Mouse (Mus musculus): ENCODE data around the gene Kdm2b.

GRCm38 (mm10) chr5:122978970-122979369, 10.7 kb downstream of the Kdm2b start:
- TF ChIP-seq POLR2A (IDR thresholded peaks at IDR 0.05; ENCODE audit: control insufficient read depth in 1 of 2, insufficient read depth in 1 of 2, low read depth in 1 of 2, low read length in 2 of 2, poor library complexity in 1 of 2) (no peak), CTCF (IDR thresholded peaks at IDR 0.05 in 2 of 3, conservative IDR thresholded peaks at IDR 0.05 in 1 of 3; ENCODE audit: control insufficient read depth in 1 of 3, insufficient read depth in 1 of 3, low read depth in 2 of 3, low read length in 3 of 3, poor library complexity in 1 of 3, severe bottlenecking in 1 of 3) (no peak), MAZ (IDR thresholded peaks at IDR 0.05; ENCODE audit: low read depth, low read length) (no peak), GATA1 (IDR thresholded peaks at IDR 0.05; ENCODE audit: low read depth, low read length) (peak; percentile 65), USF1 (IDR thresholded peaks at IDR 0.05; ENCODE audit: low read depth, low read length) (no peak), POLR2AphosphoS2 (IDR thresholded peaks at IDR 0.05; ENCODE audit: low read length) (no peak), ZNF384 (IDR thresholded peaks at IDR 0.05; ENCODE audit: low read depth, low read length) (no peak), EP300 (IDR thresholded peaks at IDR 0.05; ENCODE audit: low read depth in 1 of 2, low read length in 2 of 2) (peak in 1 of 2 experiments; percentile 32; a peak in 1 of 4 replicates), RCOR1 (IDR thresholded peaks at IDR 0.05; ENCODE audit: low read depth, low read length) (no peak), ELF1 (IDR thresholded peaks at IDR 0.05; ENCODE audit: low read depth, low read length) (no peak), TCF12 (IDR thresholded peaks at IDR 0.05; ENCODE audit: low read depth, low read length) (no peak)

Measured in MEL (cell line).